ENCODE assay signal across 7 mouse cellular contexts in the genomic region with DNA sequence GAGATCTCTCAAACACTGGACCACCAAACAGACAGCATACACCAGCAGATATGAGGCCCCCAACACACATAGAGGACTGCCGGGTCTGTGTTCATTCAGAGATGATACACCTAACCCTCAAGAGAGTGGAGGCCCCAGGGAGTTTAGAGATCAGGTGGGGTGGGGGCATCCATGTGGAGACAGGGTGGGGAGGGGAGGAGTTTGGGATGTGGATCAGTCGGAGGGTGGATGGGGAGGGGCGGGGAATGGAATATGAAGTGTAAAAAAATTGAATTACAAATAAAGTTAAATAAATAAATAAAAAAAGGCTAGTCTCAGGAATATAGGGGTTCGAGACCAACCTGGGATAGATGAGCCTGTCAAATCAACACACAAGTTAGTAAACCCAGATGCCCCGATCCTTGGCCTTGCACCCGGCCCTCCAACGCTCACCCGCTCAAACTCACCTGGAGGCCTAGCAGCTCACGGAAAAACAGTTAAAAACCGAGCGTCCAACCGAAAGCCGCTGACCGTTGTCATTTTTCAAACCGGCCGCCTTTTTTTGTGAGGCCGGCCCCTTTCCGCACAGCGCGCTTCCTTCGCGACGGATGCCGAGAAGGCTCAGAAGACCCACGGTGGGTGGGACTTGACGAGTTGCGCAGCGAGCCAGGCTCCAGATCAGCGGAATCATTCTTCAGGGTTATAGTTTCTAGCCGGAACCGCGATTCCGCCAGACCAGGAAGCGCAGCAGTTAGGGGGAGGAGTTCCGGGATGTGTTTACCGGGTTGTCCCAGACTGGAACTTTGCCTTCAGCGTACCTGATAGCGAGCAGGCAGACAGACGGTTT. TPM values are rescaled to one million over a fixed set of nuclear protein-coding genes. Genes with fewer than 3 reads are reported as not detected.
DNase-seq lines count a peak whose midpoint lies in the region; ATAC-seq lines count a peak whose summit lies in the region.

A gene (minus strand): TSS at position 589 of the 826 bp plus-strand sequence.

- ATAC-seq in embryonic facial prominence, embryonic 11.5 days (replicated peaks; ENCODE audit: insufficient number of reproducible peaks, low FRiP score, low TSS enrichment, low read depth): peak; percentile 96
- ATAC-seq in granulocyte monocyte progenitor cell, adult 5-6 weeks (replicated peaks; ENCODE audit: poor library complexity, severe bottlenecking): peak; percentile 100
- ATAC-seq in midbrain, embryonic 13.5 days: peak; percentile 98

- peak within 1 kb of the TSS; percentile 63 for H3K4me3 ChIP-seq in embryonic facial prominence, embryonic 11.5 days (ENCODE audit: low read depth, low read length)
- H3K4me3 ChIP-seq in limb, embryonic 10.5 days: peak within 1 kb of the TSS; percentile 75
- peak within 1 kb of the TSS; percentile 44 for H3K4me3 ChIP-seq in midbrain, embryonic 13.5 days (replicated peaks)

- H3K27me3 ChIP-seq in embryonic facial prominence, embryonic 11.5 days (ENCODE audit: control insufficient read depth, insufficient read depth, low read length): no peaks in the 10 kb centered on the region
- H3K27me3 ChIP-seq in limb, embryonic 10.5 days (ENCODE audit: low read depth, poor library complexity, severe bottlenecking): no peaks in the 10 kb centered on the region
- no peaks in the 10 kb centered on the region for H3K27me3 ChIP-seq in midbrain, embryonic 13.5 days

- peak; percentile 98 for DNase-seq in adrenal gland, postnatal 14 days
- DNase-seq in embryonic facial prominence, embryonic 11.5 days (ENCODE audit: low spot score): peak; percentile 98
- DNase-seq in kidney, adult 11 months: peak; percentile 97
- peak; percentile 98 for DNase-seq in limb, embryonic 10.5 days (ENCODE audit: low spot score)
- peak; percentile 97 for DNase-seq in spleen, adult 12 weeks (ENCODE audit: low spot score)

- WGBS in embryonic facial prominence, embryonic 11.5 days: under 1% methylated on average over 39 of the region's 39 CpGs
- WGBS in limb, embryonic 10.5 days: under 1% methylated on average over 39 of the region's 39 CpGs
- WGBS in midbrain, embryonic 13.5 days: under 1% methylated on average over 39 of the region's 39 CpGs

- H3K4me1 ChIP-seq in embryonic facial prominence, embryonic 11.5 days (ENCODE audit: control insufficient read depth, insufficient read depth, low read length): no peaks in the 10 kb centered on the region
- peaks cover 8% of the 10 kb centered on the region for H3K4me1 ChIP-seq in limb, embryonic 10.5 days
- H3K4me1 ChIP-seq in midbrain, embryonic 13.5 days (replicated peaks): peaks cover 15% of the 10 kb centered on the region

- peak within 1 kb of the TSS; percentile 76 for H3K9ac ChIP-seq in embryonic facial prominence, embryonic 11.5 days (replicated peaks; ENCODE audit: low read length)
- peak within 1 kb of the TSS; percentile 62 for H3K9ac ChIP-seq in midbrain, embryonic 13.5 days (replicated peaks)

- H3K36me3 ChIP-seq in embryonic facial prominence, embryonic 11.5 days (replicated peaks; ENCODE audit: control insufficient read depth, insufficient read depth, low read depth, low read length): no peaks in the 10 kb centered on the region
- H3K36me3 ChIP-seq in limb, embryonic 10.5 days: peaks cover 26% of the 10 kb centered on the region
- H3K36me3 ChIP-seq in midbrain, embryonic 13.5 days: peaks cover 4% of the 10 kb centered on the region; the same call in 1 of the 2 replicates

- no peaks in the 10 kb centered on the region for H3K9me3 ChIP-seq in embryonic facial prominence, embryonic 11.5 days (replicated peaks; ENCODE audit: control insufficient read depth, low read length)
- no peaks in the 10 kb centered on the region for H3K9me3 ChIP-seq in limb, embryonic 10.5 days (replicated peaks)
- H3K9me3 ChIP-seq in midbrain, embryonic 13.5 days: no peaks in the 10 kb centered on the region

- H3K27ac ChIP-seq in embryonic facial prominence, embryonic 11.5 days (replicated peaks; ENCODE audit: low read depth, low read length): 0 out of 2 replicates have a peak within 1 kb of the TSS, but pooled peaks have one; percentile 20
- H3K27ac ChIP-seq in limb, embryonic 10.5 days: peak within 1 kb of the TSS; percentile 89
- H3K27ac ChIP-seq in midbrain, embryonic 13.5 days: peak within 1 kb of the TSS; percentile 77

- peak within 1 kb of the TSS; percentile 49 for H3K4me2 ChIP-seq in embryonic facial prominence, embryonic 11.5 days (ENCODE audit: low read depth, low read length)
- H3K4me2 ChIP-seq in midbrain, embryonic 13.5 days (replicated peaks): peak within 1 kb of the TSS; percentile 65

RNA-seq across cellular contexts. Expression of the gene that starts here (rescaled TPM):
- 12.6 and 13.0 TPM in 2 replicates for total RNA-seq in adrenal gland, postnatal 14 days (2021)
- polyA plus RNA-seq in embryonic facial prominence, embryonic 11.5 days (2014; fragmentation: Nextera tagmentation; extraction: Ambion mirVana): 92.2 and 100 TPM in 2 replicates
- 24.9 and 39.0 TPM in 2 replicates for total RNA-seq in granulocyte monocyte progenitor cell, adult 5-6 weeks (2014; fragmentation: Nextera tagmentation)
- 137 and 159 TPM in 2 replicates for total RNA-seq in granulocyte monocyte progenitor cell, adult 5-6 weeks (2017)
- polyA plus RNA-seq in limb, embryonic 10.5 days (2016; fragmentation: Nextera tagmentation; extraction: Ambion mirVana): 72.9 and 76.3 TPM in 2 replicates
- 29.8 and 34.1 TPM in 2 replicates for polyA plus RNA-seq in midbrain, embryonic 13.5 days (2015; fragmentation: Nextera tagmentation; extraction: Ambion mirVana)

Comparison
In these comparisons a context has a peak if more than half of its experiments do, and no peak if none do; other contexts are left out.
1. Peak in every context shown above with its lines: DNase-seq, ATAC-seq, H3K4me3 ChIP-seq and H3K27ac ChIP-seq.
2. H3K27ac ChIP-seq: peak in every context shown above with its lines; median percentile 89 in limb, embryonic 10.5 days; 77 in midbrain, embryonic 13.5 days; 20 in embryonic facial prominence, embryonic 11.5 days.